Mouse (Mus musculus): Measurements from ENCODE around the gene Gm20388. TPM values are rescaled to one million over a fixed set of nuclear protein-coding genes. Genes with fewer than 3 reads are reported as not detected.

The Gm20388 gene
- total RNA-seq, 2 experiments from 2014 or later = 6.8 to 7.8 TPM

DNA sequence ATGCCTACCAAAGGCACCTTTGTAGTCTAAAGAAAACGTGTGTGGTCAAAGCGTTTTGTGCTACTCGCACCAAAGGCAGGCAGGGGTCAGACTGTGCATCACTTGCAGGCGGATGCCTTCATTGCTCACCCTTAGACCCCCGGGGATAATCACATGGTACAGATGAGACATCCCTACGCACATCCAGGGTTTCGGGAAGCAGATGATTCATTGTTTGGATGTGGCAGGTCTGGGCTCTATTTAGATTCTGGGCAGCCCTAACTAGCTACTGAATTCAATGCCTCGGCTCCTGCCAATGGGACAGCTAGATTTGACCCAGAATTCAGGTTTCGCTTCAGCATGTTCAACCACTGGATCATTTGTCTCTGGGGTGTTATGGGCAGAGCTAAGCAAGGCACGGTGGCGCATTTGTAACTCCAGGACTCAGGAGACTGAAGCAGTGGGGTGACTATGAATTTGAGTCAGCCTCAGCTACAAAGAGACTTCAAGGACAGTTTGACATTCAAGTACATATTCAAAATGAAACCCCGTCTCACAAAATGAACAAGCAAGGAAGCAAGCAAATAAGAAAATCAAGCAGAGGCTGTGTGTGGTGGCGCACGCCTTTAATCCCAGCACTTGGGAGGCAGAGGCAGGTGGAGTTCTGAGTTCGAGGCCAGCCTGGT lies 2448.6 kb downstream of the Gm20388 start:
- intact Hi-C loops (cut with DNase I) = no loop called here
- DNase-seq = no peak

GRCm38 (mm10) chr8:122360696-122361416 lies 2450.2 kb downstream of the Gm20388 start, which contains the start of gene Trhr2:
TSS of gene Trhr2 (minus strand) at chr8:122360746.
- DNase-seq = no peak
- intact Hi-C loops (cut with DNase I) = no loop called here

- DNase-seq = no peak
- intact Hi-C loops (cut with DNase I) = no loop called here
Measured at GRCm38 (mm10) chr8:122362271-122362670, 2451.6 kb downstream of the Gm20388 start.

DNA sequence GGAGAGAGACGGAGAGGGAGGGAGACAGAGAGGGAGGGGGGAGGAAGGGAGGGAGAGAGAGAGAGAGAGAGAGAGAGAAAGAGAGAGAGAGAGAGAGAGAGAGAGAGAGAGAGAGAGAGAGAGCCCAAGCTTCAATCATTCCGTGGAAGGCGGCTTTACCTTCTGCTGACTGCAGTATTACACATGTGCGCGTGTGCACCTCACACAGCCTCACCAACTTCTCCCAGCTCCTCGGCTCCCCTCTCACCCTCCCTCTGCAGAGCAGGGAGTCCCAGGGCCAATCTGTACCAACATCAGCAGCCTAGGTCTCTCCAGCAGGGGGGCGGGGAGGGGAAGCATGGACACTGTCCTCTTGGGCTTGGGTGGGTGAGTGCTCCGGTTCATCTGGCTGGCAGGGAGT lies 2452.3 kb downstream of the Gm20388 start:
- intact Hi-C loops (cut with DNase I) = no loop called here
- no peak for DNase-seq

DNA sequence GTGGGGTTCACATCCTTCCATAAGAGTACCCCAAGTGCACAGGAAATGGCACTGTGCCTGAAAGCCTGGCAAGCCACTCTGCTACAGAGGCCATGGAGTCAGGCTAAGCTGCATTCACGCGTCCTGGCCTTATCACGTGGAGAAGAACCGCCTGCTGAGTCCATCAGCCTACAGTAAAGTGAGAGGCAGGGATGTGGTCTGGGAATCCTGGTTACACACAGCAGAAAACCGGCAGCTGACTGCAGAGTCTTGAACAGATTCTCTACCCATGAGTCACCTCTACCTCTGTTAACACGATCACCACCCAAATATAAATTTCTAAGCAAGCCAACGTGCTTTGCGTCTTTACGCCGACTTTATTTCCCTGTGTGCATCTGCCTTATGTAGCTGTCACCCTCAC lies 2457.9 kb downstream of the Gm20388 start:
- no peak for DNase-seq
- intact Hi-C loops (cut with DNase I) = loop anchor here (5.0 kb wide), 1 partner anchor 36 kb away; no protein-coding TSS in a partner anchor

DNA sequence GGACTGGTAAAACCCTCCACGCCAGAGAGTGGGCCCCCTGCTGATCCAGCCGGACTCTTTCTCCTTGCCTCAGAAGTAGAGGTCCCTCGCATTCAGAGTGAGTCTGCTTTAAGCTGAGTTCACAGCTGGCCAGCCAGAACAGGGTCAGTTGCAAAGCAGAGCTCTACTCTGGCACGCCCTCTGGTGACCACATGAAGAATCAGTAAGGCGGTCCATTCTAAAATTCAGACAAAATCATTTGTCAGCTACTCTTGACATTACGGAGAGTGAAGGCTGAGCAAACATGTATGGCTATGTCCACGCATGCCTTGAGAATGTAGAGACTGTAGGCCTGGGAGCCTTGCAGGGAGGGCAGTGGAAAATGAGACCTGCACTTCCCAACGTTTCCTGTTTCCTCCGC lies 2459.0 kb downstream of the Gm20388 start:
- intact Hi-C loops (cut with DNase I) = loop anchor here (1.0 to 5.0 kb wide), 2 partner anchors 37 to 96 kb away; no protein-coding TSS in a partner anchor

DNA sequence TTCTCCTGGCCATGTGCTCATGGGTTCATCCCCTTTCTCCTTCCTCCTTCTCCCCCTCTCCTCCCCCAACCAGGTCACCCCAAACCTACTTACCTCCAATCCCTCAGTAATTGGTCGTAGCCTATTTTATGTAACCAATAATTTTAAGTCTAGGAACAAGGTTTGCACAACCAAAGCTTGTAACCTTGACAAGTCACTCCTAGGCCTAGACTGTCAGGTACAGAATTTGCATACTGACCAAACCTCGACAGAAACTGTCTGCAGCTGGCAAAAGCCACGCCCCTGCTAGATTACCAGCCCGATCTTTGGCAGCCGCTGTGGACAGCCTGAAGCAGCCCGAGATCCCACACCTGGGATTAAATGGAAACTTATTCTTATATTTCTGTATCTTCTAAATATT lies 2461.1 kb downstream of the Gm20388 start:
- DNase-seq = no peak
- intact Hi-C loops (cut with DNase I) = loop anchor here (2.0 kb wide), 1 partner anchor 25 kb away; no protein-coding TSS in a partner anchor

More for the DNA sequence above, 2459.0 kb downstream of the Gm20388 start:
- peak; percentile 51 to 52 for DNase-seq

GRCm38 (mm10) chr8:122375320-122375719 lies 2464.7 kb downstream of the Gm20388 start:
- intact Hi-C loops (cut with DNase I) = loop anchor here (2.0 kb wide), 1 partner anchor 97 kb away; no protein-coding TSS in a partner anchor
- DNase-seq = no peak

DNA sequence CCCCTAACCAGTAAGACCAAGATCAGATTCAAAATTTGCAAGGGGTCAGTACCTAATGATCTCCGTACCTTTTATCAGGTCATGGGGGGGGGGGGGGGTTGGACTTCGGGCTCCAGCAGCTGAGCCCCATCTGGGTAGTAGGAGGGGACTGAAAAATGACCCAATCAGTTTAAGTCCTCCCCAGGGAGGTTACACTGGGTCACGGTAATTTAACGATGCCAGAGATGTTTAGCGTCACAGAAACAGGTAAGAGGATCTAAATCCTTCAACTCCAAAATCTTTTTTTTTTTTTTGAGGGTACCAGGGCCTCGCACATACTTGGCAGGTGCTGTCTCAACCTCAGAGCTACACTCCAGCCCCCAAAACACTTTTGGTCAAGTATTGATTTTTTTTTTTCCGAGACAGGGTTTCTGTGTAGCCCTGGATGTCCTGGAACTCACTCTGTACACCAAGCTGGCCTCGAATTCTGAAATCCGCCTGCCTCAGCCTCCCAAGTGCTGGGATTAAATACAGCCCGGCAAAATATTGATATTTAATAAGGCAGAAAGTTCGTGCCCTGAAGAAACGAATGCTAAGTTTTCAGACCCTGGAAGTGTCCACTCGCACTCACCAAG lies 2465.2 kb downstream of the Gm20388 start:
- no peak for DNase-seq
- intact Hi-C loops (cut with DNase I) = loop anchor here (2.0 kb wide), 1 partner anchor 97 kb away; no protein-coding TSS in a partner anchor

DNA sequence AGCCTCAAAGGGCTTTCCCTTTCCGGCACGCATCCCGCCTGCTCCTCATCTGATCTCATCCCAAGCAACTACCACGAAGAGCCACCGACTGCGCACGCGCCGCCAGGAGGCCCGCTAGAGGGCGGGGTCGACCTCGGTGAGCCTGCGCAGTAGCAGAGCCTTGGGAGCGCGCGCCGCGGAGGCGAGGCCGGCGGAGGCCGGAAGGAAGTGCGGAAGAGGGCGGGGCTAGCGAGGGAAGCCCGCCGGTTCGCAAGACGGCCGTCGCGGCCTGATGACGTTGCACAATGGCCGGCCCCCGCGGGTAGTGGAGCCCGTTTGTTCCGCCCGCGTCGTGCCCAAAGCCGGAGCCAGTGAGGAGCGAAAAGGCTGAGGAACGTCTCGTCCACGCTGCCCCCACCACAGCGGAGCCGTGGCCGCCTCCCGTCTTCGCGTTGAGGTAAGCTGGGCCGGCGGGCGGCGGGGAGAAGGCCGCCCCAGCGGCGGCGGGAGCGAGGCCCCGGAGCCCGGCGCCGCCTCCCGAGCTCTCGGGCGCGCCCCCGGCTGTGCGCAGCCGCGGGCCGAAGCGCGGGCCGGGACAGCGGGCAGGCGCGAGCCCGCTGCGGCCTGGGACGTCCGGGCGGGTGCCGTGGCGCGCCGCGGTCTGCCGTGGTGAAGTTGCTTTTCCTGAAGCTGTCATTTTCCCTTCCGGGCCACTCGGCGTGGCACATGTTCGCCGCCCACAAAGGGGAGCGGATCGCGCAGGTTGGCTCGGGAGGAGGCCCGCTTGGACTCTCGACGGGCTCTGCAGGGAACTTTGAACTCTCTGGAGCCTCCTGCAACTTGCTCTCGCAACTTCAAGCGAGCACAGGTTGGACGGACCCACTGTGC lies 2466.0 kb downstream of the Gm20388 start, which contains the start of gene Zc3h18:
TSS of gene Zc3h18 (plus strand) at position 245 of the 867 bp plus-strand sequence.
- peak; percentile 98 to 99 for DNase-seq
- intact Hi-C loops (cut with DNase I) = no loop called here

DNA sequence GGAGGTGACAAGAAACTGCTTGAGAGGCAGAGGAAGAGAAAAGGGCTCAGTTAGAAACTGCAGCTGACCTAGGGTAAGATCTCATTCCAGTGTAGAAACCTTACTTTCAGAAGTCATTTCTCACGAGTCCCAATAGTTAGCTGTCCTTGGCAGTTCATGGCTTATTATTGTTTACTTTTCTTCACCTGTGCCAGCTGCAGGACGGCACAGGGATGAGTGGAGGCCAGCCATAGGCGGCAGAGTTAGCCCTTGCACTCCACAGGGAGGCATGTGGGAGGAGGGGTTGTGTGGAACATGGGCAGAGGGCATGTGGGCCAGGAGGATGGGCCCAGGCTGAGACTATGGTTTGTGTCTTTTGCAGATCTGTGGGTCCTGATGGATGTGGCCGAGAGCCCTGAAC lies 2472.4 kb downstream of the Gm20388 start:
- intact Hi-C loops (cut with DNase I) = no loop called here

GRCm38 (mm10) chr8:122389357-122389756 lies 2478.7 kb downstream of the Gm20388 start:
- DNase-seq = no peak
- intact Hi-C loops (cut with DNase I) = no loop called here

More for the DNA sequence above, 2472.4 kb downstream of the Gm20388 start:
- DNase-seq = no peak

- no peak for DNase-seq
- intact Hi-C loops (cut with DNase I) = loop anchor here (10.0 kb wide), 1 partner anchor 434 kb away; no protein-coding TSS in a partner anchor
Measured at GRCm38 (mm10) chr8:122390758-122391157, 2480.1 kb downstream of the Gm20388 start.

GRCm38 (mm10) chr8:122393717-122394116 lies 2483.1 kb downstream of the Gm20388 start:
- intact Hi-C loops (cut with DNase I) = loop anchor here (10.0 kb wide), 1 partner anchor 431 kb away; no protein-coding TSS in a partner anchor
- DNase-seq = no peak

DNA sequence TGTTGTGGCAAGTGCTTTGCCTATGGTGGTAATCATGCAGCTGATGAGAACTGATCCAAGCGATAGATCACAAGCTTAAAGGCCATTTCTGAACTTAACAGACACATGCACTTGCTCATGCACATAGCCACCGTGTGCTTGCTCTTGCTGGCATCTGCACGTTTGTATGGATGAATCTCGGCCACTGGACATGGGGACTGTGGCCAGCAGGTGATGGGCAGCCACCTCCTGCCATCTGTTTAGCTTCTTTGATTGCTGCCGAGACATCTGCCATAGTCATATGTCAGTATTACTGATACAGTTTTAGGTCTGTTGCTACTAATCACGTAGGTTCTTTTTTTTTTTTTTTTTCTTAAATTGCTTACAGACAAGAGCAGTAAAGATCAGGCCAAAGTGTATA lies 2484.7 kb downstream of the Gm20388 start:
- no peak for DNase-seq
- intact Hi-C loops (cut with DNase I) = loop anchor here (10.0 kb wide), 1 partner anchor 430 kb away; no protein-coding TSS in a partner anchor

DNA sequence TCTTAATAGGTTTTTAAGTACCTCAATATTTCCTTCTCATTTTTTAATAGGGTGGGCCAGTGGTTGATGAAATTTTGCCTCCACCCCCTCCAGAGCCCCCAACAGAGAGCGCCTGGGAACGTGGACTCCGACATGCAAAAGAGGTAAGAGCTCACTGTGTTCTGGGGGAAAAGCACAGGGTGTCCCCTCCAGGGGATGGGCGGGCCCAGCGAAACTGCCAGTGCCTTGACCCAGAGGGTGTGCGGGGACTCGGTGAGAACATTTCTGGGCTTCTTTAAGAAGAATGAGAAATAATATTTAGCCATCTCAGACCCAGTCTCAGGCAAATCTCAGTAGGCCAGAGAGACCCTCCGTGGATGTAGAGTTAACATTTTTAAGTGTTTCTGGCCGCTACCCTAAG lies 2487.5 kb downstream of the Gm20388 start:
- intact Hi-C loops (cut with DNase I) = loop anchor here (10.0 kb wide), 1 partner anchor 427 kb away; no protein-coding TSS in a partner anchor

GRCm38 (mm10) chr8:122405146-122405805 lies 2494.6 kb downstream of the Gm20388 start:
- intact Hi-C loops (cut with DNase I) = no loop called here
- DNase-seq = no peak

More for the DNA sequence above, 2487.5 kb downstream of the Gm20388 start:
- no peak for DNase-seq

GRCm38 (mm10) chr8:122407678-122408077 lies 2497.0 kb downstream of the Gm20388 start:
- intact Hi-C loops (cut with DNase I) = no loop called here
- no peak for DNase-seq

DNA sequence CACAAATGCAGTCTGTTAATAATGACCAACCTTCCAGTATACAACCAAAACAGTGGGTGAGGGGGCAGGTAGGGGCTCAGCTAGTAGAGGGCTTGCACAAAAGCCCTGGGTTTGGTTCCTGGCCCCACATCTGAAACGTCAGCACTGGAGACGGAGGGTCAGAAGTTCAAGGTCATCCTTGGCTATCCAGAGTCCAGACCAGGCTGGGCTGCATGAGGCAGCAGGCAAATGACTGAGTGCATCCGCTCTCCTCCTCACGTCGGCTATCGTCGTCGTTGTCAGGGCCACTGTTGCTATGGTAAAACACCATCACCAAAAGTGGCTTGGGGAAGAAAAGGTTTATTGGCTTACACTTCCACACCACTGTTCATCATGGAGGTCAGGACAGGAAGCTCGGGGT lies 2503.7 kb downstream of the Gm20388 start:
- DNase-seq = no peak
- intact Hi-C loops (cut with DNase I) = no loop called here
